Mouse (Mus musculus) hindbrain, embryonic 12.5 days (tissue): Measurements from ENCODE around the gene Gpm6a. TPM values are rescaled to one million over a fixed set of nuclear protein-coding genes. Genes with fewer than 3 reads are reported as not detected.
A peak's percentile ranks its signal among the peaks of the same experiment; 100 is the strongest.

Experiments used
- ATAC-seq: fragments of 200-750 bp; cut with Nextera tagmentation; 2 replicates; pipeline ENCODE4 v1.8.0; 2017; ENCODE audit warnings: moderate TSS enrichment; ENCODE audit not compliant: low FRiP score
- H3K27ac ChIP-seq: fragments of 300-500 bp; sonication (generic); 2 replicates; pipeline ENCODE4 v1.5.1; 2016; ENCODE audit warnings: mild to moderate bottlenecking
- H3K27me3 ChIP-seq: fragments of 300-500 bp; sonication (generic); 2 replicates; pipeline ENCODE4 v1.6.1; 2016; ENCODE audit warnings: mild to moderate bottlenecking
- H3K36me3 ChIP-seq: fragments of 300-500 bp; sonication (generic); 2 replicates; pipeline ENCODE4 v1.6.1; 2016; ENCODE audit warnings: mild to moderate bottlenecking
- H3K4me1 ChIP-seq: fragments of 300-500 bp; sonication (generic); 2 replicates; pipeline ENCODE4 v1.6.1; 2016
- H3K4me2 ChIP-seq: fragments of 300-500 bp; sonication (generic); replicated peaks from 2 replicates; pipeline ENCODE4 v1.6.1; 2016; ENCODE audit warnings: mild to moderate bottlenecking
- H3K4me3 ChIP-seq: fragments of 300-500 bp; sonication (generic); 2 replicates; pipeline ENCODE4 v1.5.1; 2016; ENCODE audit warnings: mild to moderate bottlenecking
- H3K9ac ChIP-seq: fragments of 300-500 bp; sonication (generic); 2 replicates; pipeline ENCODE4 v1.6.1; 2016; ENCODE audit warnings: mild to moderate bottlenecking, moderate library complexity
- H3K9me3 ChIP-seq: fragments of 300-500 bp; sonication (generic); replicated peaks from 2 replicates; pipeline ENCODE4 v1.6.1; 2016; ENCODE audit warnings: mild to moderate bottlenecking
- WGBS: fragments of 180-500 bp; shearing (Covaris S2); methylation state at CpG from one replicate; pipeline ENCODE4 v1.1.7; 2016; 5-methylcytosine and 5-hydroxymethylcytosine counted together
- polyA plus RNA-seq: library from polyadenylated mRNA; unstranded; fragments of >200 nt; fragmentation: Nextera tagmentation; extraction: Ambion mirVana; gene quantifications from 2 replicates; pipeline ENCODE4 v1.2.1, GENCODE M21; 2016

Gpm6a gene
- polyA plus RNA-seq, 1 experiment from 2014 or later = 144 TPM

DNA sequence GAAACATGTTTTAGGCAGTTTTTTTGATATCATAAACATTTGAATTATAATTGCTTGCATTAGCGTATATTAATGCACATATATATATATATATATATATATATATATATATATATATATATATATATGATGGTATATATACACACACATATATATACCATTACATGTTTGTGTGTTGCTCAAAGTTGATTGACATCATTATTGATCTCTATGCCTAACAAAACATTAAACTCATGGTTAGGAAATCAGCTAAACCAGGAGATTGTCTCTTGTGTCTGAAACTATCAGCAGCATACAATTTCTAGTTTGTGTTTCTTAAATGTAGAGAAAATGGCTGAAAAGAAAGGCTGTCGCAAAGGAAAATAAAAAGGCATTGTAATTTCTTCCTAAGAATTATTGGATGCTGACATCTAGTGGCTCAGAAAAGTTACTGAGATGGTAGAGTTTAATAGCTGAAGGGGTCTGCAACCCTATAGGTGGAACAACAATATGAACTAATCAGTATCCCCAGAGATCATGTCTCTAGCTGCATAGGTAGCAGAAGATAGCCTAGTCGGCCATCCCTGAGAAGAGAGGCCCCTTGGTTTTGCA, 149.3 kb downstream of the Gpm6a start:
- WGBS = 59% methylated on average over 3 of the region's 3 CpGs
- ATAC-seq = peak; percentile 52; the same call in 1 of the 2 replicates

More for the DNA sequence above, 149.3 kb downstream of the Gpm6a start:
- Histone ChIP-seq H3K4me1 (no peaks in the 10 kb centered on the region), H3K4me2 (no peak overlapping the region), H3K4me3 (no peak overlapping the region), H3K36me3 (no peaks in the 10 kb centered on the region), H3K9ac (no peak overlapping the region), H3K9me3 (no peaks in the 10 kb centered on the region), H3K27ac (no peak overlapping the region), H3K27me3 (no peaks in the 10 kb centered on the region)

Other genes with a start within 250 kb of the Gpm6a start
- gene Wdr17, start 67.7 kb upstream of the Gpm6a start, polyA plus RNA-seq = 5.7 and 8.0 TPM in 2 replicates